Mouse (Mus musculus) cerebellum, postnatal 10 days (tissue): ENCODE measurements at regions not wholly inside any gene's neighbourhood (a gene's known extent, or its start where the extent isn't known, plus 50 kb on each side); places are given as distances from the start of the nearest gene placed in this dataset.
"Not testable (repeated sequence)": the region's sequence is repeated elsewhere in the genome, so short reads cannot be mapped to it uniquely, and the experiment has no call there.

Source experiments
- DNase-seq, 2 experiments: peaks; one replicate each; pipeline ENCODE4 v3.0.0; 2021; ENCODE audit warnings: mixed read lengths in 2 of 2

DNA sequence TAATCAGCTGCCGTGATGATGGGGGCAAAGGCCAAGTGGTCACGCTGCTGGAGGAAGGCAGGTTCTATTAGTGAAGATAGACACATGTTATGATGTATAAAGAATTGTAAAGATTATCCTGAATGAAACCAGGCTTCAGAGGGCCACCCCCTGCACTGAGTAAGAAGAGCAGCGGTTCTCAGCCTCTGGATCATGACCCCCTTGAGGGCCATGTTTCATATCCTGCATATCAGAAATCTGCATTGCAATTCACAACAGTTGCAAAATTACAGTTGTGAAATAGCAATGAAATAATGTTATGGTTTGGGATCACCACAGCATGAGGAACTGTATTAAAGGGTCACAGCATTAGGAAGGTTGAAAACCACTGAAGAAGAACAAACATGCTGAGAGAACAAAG is 162.5 kb upstream of the Zranb2 start:
- no peak for DNase-seq

DNA sequence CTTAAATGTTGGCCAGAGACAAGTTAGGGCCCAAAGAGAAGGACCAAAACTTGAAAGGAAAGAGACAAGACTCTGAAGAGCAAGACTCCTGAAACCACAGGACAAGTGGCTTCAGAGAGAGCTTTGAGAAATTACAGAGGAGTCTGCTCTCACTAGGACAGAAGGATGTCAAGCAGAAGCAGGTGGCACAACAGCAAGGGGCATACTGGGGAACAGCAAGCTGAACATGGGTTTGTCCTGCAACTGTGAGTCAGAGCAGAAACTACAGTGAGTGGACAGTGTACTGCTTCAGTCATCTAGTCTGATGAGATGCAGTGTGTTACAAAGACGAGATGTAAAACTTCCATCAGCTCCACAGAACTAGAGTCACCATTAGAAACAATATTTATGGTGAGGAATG is 160.6 kb upstream of the Zranb2 start:
- DNase-seq, result no peak

DNA sequence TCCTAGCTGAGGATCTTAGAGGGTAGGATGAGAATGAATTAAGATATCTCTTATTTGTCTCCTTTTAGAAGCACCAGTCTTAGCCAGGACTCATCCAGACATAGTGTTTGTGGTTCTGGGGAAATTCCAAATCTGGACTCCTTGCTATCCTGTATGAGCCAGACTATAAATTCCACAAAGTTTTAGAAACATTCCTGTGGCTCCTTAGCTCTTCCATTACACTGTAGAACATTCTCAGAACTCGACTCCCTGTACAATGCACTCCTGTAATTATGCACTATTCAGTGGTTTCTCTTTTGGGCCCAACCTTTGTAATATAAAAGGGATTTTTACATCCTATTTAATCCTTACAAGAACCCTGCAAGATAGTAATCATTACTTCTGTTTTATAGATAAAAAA is 159.8 kb upstream of the Zranb2 start:
- DNase-seq, result no peak

DNA sequence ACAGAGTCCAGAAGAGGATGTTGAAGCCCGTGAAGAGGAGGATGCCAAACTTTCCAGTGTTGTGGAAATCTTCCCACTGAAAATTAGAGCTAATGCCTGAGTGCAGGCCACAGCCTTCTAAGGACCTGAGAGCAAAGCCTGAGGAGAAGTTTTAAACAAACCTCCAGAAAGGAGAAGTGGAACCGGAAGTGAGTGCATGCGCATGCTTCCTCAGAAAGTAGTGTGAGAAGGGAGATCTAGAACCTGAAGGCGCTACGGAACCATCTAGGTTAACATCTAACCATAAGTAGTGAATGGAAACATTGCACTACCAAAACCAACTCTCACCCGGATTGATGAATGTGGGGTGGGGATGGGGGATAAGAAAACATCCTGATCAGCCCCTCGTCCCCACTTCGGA is 156.4 kb upstream of the Zranb2 start:
- DNase-seq, result no peak

GRCm38 (mm10) chr3:157378127-157378526 is 155.8 kb upstream of the Zranb2 start:
- no peak for DNase-seq

- no peak for DNase-seq
These were observed 142.1 kb upstream of the Zranb2 start for GRCm38 (mm10) chr3:157391835-157392234.

DNA sequence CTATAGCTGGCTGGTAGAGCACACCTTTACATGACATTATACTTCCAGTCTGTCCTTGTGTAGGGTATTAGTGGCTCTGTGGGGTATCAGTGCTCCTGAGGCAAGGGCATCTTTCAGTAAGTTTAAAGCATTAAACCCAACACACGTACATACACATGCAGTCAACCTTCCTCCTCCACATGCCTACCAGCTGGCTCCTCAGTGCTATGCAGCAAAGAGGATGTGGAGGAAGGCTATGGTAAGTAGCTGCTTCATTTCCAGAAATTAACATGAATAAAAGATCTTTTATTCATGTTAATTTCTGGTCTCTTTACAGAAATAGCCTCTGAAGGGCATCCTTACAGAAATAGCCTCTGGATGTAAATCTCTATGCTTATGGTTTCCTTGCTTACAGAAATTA is 140.1 kb upstream of the Zranb2 start:
- no peak for DNase-seq

GRCm38 (mm10) chr3:157399909-157400308 is 134.1 kb upstream of the Zranb2 start:
- DNase-seq, result no peak

DNA sequence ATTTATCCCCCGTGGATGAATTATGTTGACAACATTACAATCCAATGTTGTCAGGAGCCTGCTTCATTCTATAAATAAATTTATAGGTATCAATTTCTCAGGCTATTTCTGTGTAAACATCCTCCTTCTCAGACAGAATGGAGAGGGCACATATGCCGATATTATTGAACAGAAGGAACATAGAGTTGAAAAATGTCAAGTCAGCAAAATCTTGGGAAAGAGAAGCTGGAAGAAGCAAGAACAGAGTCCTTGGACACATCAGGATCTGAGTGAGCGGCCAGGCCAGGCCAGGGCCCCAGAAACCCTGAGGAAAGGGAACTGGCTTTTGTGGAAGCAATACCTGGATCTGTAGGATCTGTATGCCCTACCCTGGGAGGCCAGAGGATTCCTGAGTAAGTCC is 129.9 kb upstream of the Zranb2 start:
- no peak for DNase-seq

DNA sequence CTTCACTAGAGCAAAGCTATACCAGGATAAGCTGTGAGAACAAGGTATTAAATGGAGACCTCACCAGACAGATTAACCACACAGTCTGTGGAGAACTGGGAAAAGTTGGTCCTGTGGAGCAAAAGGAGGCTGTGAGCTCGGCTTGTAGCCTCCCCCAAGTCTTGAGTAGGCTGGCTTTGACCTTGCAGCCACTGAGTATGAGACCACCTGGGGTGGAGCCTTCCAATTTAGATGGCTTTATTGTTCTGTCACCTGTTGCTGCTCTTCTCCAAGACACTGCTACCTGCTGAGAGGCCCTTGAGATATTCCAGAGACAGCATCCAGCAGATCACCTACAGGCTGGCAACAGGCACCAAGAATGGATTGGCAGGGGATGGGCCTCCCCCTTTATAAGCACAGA is 110.5 kb upstream of the Zranb2 start:
- not testable (repeated sequence) for DNase-seq

- no peak for DNase-seq
These were observed 107.2 kb upstream of the Zranb2 start for GRCm38 (mm10) chr3:157426720-157427119.

- DNase-seq, result peak; percentile 33 to 51
These were observed 84.2 kb upstream of the Zranb2 start for GRCm38 (mm10) chr3:157449794-157450193.

GRCm38 (mm10) chr3:157471600-157471999 is 62.4 kb upstream of the Zranb2 start:
- no peak for DNase-seq

- no peak for DNase-seq
These were observed 61.3 kb upstream of the Zranb2 start for GRCm38 (mm10) chr3:157472674-157473073.

- no peak for DNase-seq
These were observed 56.2 kb upstream of the Zranb2 start for GRCm38 (mm10) chr3:157477731-157478130.
